Mouse (Mus musculus): Measurements from ENCODE around the gene S100a14. TPM values are rescaled to one million over a fixed set of nuclear protein-coding genes. Genes with fewer than 3 reads are reported as not detected.

S100a14 gene
- polyA plus RNA-seq, 1 experiment = not detected

DNA sequence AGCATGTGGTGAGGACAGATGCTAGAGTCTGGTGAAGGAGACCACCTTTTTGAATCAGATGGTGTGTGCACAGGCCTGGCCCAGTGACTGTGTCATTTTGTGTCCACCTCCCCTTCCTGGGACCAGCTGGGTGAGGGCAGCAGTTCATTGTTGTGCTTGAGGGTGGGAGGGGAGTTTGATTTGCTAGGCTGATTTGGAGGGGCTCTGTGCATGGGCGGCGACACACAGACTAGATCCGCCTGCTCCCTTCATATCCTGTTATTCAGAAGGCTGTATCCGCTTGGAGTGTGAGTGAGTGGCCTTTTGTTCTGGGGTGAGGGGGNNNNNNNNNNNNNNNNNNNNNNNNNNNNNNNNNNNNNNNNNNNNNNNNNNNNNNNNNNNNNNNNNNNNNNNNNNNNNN, 14.2 kb downstream of the S100a14 start:
- Histone ChIP-seq H3K27ac (ENCODE audit: control insufficient read depth, insufficient read depth, low read depth, low read length) (no peak overlapping the region), H3K4me1 (ENCODE audit: control insufficient read depth, insufficient read depth, low read length) (no peaks in the 10 kb centered on the region), H3K4me3 (ENCODE audit: control insufficient read depth, low read depth, low read length) (no peak overlapping the region), H3K27me3 (ENCODE audit: control insufficient read depth, insufficient read depth, low read length) (no peaks in the 10 kb centered on the region), H3K36me3 (ENCODE audit: control insufficient read depth, insufficient read depth, low read length) (no peaks in the 10 kb centered on the region)
- TF ChIP-seq POLR2A (IDR thresholded peaks at IDR 0.05; ENCODE audit: control insufficient read depth, low read depth, low read length) = no peak
- no peak for TF ChIP-seq CTCF (IDR thresholded peaks at IDR 0.05; ENCODE audit: control insufficient read depth, insufficient read depth, insufficient replicate concordance, low read depth, low read length)

DNA sequence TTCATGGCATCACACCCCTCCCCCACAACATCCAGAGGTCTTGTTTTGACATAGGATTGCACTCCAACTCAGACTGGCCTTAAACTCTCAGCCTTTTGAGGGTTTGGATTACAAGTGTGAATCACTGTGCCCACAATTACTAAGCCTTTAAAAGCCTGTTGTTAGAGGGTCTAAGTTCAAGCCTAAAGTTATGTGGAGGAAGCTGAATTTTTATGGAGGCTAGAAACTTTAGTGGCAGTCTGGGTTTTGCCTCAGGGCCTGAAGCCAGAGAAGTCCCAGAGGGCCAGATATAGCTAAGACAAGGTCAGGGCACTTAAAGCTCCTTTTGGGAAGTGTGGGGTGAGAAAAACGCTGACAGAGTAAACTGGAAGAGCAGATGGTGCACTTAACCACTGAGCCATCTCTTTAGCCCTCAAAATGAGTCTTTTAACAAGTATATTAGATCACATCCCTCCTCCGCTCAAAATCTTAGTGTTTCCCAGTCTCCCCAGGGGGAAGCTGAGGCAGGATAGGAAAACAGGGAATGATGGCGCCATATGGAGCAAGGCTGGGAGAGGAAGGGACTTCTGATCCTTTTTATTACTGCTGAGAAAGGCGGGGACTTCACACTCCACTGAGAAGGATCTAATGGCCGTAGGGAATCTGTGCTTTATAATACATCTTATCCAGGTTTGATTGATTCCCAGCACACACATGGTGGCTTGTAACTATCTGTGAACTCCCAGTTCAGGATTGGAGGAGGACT, 23.2 kb downstream of the S100a14 start:
- Histone ChIP-seq H3K4me3 (ENCODE audit: control insufficient read depth, low read depth, low read length) (no peak overlapping the region), H3K27ac (ENCODE audit: control insufficient read depth, insufficient read depth, low read depth, low read length) (no peak overlapping the region), H3K4me1 (ENCODE audit: control insufficient read depth, insufficient read depth, low read length) (peaks cover 2% of the 10 kb centered on the region; the same call in 1 of the 2 replicates), H3K36me3 (ENCODE audit: control insufficient read depth, insufficient read depth, low read length) (no peaks in the 10 kb centered on the region), H3K27me3 (ENCODE audit: control insufficient read depth, insufficient read depth, low read length) (no peaks in the 10 kb centered on the region)
- TF ChIP-seq POLR2A (IDR thresholded peaks at IDR 0.05; ENCODE audit: control insufficient read depth, low read depth, low read length) = no peak
- TF ChIP-seq CTCF (IDR thresholded peaks at IDR 0.05; ENCODE audit: control insufficient read depth, insufficient read depth, insufficient replicate concordance, low read depth, low read length) = no peak

DNA sequence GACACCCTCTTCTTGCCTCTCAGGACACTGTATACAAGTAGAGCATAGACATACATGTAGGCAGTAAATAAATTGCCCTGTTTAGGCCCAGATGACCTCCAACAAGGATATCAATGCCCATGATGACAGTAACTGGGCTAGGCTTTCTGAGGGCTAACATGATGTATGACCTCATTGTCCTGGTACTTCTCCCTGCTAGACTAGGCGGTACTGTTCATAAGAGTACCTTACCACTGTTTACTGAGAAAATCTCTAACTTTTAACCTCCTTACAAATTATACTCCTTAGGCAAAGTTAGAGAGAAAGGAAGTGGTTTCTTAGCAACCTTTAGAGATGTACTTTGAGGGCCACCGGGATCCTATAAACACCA, 23.8 kb downstream of the S100a14 start:
- no peaks in the 10 kb centered on the region for H3K36me3 ChIP-seq (ENCODE audit: control insufficient read depth, insufficient read depth, low read length)
- H3K4me1 ChIP-seq (ENCODE audit: control insufficient read depth, insufficient read depth, low read length) = peaks cover 2% of the 10 kb centered on the region; the same call in 1 of the 2 replicates
- H3K27ac ChIP-seq (ENCODE audit: control insufficient read depth, insufficient read depth, low read depth, low read length) = no peak overlapping the region
- TF ChIP-seq POLR2A (IDR thresholded peaks at IDR 0.05; ENCODE audit: control insufficient read depth, low read depth, low read length) = no peak
- no peak for TF ChIP-seq CTCF (IDR thresholded peaks at IDR 0.05; ENCODE audit: control insufficient read depth, insufficient read depth, insufficient replicate concordance, low read depth, low read length)
- H3K27me3 ChIP-seq (ENCODE audit: control insufficient read depth, insufficient read depth, low read length) = no peaks in the 10 kb centered on the region
- no peak overlapping the region for H3K4me3 ChIP-seq (ENCODE audit: control insufficient read depth, low read depth, low read length)

DNA sequence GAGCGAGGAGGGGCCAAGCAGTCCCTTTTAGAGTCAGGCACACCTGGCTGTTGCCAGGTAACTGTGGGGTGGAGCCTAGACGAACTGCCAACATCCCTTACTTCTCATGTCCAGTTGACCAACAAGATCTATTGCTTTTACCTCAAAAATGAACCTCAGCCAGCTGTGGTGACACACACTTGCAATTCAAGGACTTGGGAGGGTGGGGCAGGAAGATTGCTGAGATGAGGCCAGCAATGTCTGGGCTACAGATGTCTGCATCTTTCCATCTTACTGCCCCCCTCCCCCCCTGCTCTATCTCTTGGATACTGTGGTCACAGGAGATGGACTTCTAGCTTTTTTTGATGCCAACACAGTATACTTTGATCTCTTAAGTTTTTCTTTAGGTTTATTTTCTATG, 25.6 kb downstream of the S100a14 start:
- no peak for TF ChIP-seq POLR2A (IDR thresholded peaks at IDR 0.05; ENCODE audit: control insufficient read depth, low read depth, low read length)
- no peak for TF ChIP-seq CTCF (IDR thresholded peaks at IDR 0.05; ENCODE audit: control insufficient read depth, insufficient read depth, insufficient replicate concordance, low read depth, low read length)
- no peaks in the 10 kb centered on the region for H3K36me3 ChIP-seq (ENCODE audit: control insufficient read depth, insufficient read depth, low read length)
- H3K4me1 ChIP-seq (ENCODE audit: control insufficient read depth, insufficient read depth, low read length) = peaks cover 2% of the 10 kb centered on the region; the same call in 1 of the 2 replicates
- no peak overlapping the region for H3K27ac ChIP-seq (ENCODE audit: control insufficient read depth, insufficient read depth, low read depth, low read length)
- H3K4me3 ChIP-seq (ENCODE audit: control insufficient read depth, low read depth, low read length) = no peak overlapping the region
- no peaks in the 10 kb centered on the region for H3K27me3 ChIP-seq (ENCODE audit: control insufficient read depth, insufficient read depth, low read length)

DNA sequence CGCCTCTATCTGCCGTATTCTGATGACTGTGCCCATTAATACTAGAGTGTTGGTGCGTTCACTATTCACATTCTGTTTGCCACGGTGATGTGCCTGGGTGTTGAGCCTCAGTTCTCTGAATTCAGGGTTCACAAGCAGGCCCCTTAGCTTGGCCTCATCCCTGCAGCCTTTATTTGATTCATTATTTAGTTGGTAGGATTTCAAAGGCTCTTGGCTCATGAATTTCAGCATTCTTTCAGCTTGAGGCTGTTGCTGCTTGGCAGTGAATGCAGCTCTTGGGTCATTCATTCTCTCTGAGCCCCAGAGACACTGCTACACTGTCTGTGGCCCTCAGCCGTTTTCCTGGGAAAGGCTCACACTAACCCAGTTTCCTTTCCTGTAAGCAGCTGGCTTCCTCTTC, 29.3 kb downstream of the S100a14 start:
- H3K4me1 ChIP-seq (ENCODE audit: control insufficient read depth, insufficient read depth, low read length) = peaks cover 2% of the 10 kb centered on the region; the same call in 1 of the 2 replicates
- no peak for TF ChIP-seq POLR2A (IDR thresholded peaks at IDR 0.05; ENCODE audit: control insufficient read depth, low read depth, low read length)
- TF ChIP-seq CTCF (IDR thresholded peaks at IDR 0.05; ENCODE audit: control insufficient read depth, insufficient read depth, insufficient replicate concordance, low read depth, low read length) = no peak
- H3K27ac ChIP-seq (ENCODE audit: control insufficient read depth, insufficient read depth, low read depth, low read length) = no peak overlapping the region
- H3K36me3 ChIP-seq (ENCODE audit: control insufficient read depth, insufficient read depth, low read length) = no peaks in the 10 kb centered on the region
- no peaks in the 10 kb centered on the region for H3K27me3 ChIP-seq (ENCODE audit: control insufficient read depth, insufficient read depth, low read length)
- H3K4me3 ChIP-seq (ENCODE audit: control insufficient read depth, low read depth, low read length) = no peak overlapping the region

DNA sequence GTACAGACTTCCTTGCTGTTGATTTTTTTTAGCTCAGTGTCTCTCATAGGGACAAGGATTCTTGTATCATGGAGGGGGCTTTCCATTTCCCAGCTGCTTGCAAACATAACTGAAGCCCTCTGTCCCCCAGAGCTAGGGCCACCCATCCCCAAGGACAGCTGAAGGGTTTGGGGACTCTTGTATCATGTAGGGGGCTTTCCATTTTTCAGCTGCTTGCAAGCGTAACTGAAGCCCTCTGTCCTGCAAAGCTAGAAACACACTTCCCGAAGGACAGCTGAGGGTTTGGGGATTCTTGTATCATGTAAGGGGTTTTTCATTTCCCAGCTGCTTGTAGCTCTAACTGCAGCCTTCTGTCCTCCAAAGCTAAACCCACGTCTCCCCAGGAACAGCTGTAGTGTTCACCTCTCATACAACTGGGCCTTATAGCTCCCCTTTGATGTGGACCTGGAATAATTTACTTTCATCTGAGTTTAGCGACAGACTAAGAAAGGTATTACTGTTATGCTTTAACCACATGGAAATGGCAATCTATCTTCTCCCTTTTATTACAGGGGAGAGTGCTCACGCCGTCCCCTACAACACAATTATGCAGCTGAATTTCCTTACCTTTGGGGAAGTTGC, 33.5 kb downstream of the S100a14 start, which contains the start of gene S100a3:
Gene S100a3 (plus strand): TSS at position 571 of the 621 bp plus-strand sequence.
- Histone ChIP-seq H3K4me1 (ENCODE audit: control insufficient read depth, insufficient read depth, low read length) (no peaks in the 10 kb centered on the region), H3K27ac (ENCODE audit: control insufficient read depth, insufficient read depth, low read depth, low read length) (no peak within 1 kb of the TSS), H3K27me3 (ENCODE audit: control insufficient read depth, insufficient read depth, low read length) (no peaks in the 10 kb centered on the region), H3K36me3 (ENCODE audit: control insufficient read depth, insufficient read depth, low read length) (no peaks in the 10 kb centered on the region), H3K4me3 (ENCODE audit: control insufficient read depth, low read depth, low read length) (no peak within 1 kb of the TSS)
- TF ChIP-seq POLR2A (IDR thresholded peaks at IDR 0.05; ENCODE audit: control insufficient read depth, low read depth, low read length) (no peak), CTCF (IDR thresholded peaks at IDR 0.05; ENCODE audit: control insufficient read depth, insufficient read depth, insufficient replicate concordance, low read depth, low read length) (no peak)

DNA sequence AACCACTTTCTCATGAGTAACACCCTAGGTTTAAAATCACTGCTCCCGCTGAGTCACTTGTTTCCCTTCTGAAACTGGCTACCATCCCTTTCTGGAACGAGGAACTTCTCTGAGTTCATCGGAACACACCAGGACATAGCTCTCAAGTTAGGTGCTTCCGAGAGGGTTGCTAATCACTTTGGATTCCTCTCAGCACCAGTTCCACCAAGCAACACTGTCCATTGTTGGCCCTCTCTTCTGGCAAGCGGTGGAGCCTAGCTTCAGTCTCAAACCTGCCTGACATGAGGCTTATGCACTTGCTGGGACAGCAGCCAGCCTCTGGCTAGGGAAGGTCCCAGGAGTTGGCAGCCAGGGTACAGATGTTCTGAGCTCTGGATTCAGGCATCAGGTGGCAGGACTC, 48.0 kb downstream of the S100a14 start:
- H3K4me3 ChIP-seq (ENCODE audit: control insufficient read depth, low read depth, low read length) = no peak overlapping the region
- no peak overlapping the region for H3K27ac ChIP-seq (ENCODE audit: control insufficient read depth, insufficient read depth, low read depth, low read length)
- no peaks in the 10 kb centered on the region for H3K4me1 ChIP-seq (ENCODE audit: control insufficient read depth, insufficient read depth, low read length)
- no peak for TF ChIP-seq POLR2A (IDR thresholded peaks at IDR 0.05; ENCODE audit: control insufficient read depth, low read depth, low read length)
- no peak for TF ChIP-seq CTCF (IDR thresholded peaks at IDR 0.05; ENCODE audit: control insufficient read depth, insufficient read depth, insufficient replicate concordance, low read depth, low read length)
- no peaks in the 10 kb centered on the region for H3K36me3 ChIP-seq (ENCODE audit: control insufficient read depth, insufficient read depth, low read length)
- no peaks in the 10 kb centered on the region for H3K27me3 ChIP-seq (ENCODE audit: control insufficient read depth, insufficient read depth, low read length)

Measured in testis, adult 2 months (tissue).